Mouse (Mus musculus) liver, adult 2 months (tissue): ENCODE measurements around the gene Atg4a-ps. TPM values are rescaled to one million over a fixed set of nuclear protein-coding genes. Genes with fewer than 3 reads are reported as not detected.

Experiments used
- DNase-seq: peaks from one replicate; pipeline ENCODE4 v3.0.0-alpha.2; 2011; ENCODE audit warnings: low read depth, low spot score; ENCODE audit errors: extremely low read depth
- H3K27ac ChIP-seq: fragments of 200-500 bp; replicated peaks from 2 replicates; pipeline ENCODE4 v1.5.1; 2012; ENCODE audit warnings: low read depth, mild to moderate bottlenecking, control low read depth, inconsistent platforms, low read length; ENCODE audit not compliant: insufficient read depth
- H3K27me3 ChIP-seq: fragments of 200-500 bp; 2 replicates; pipeline ENCODE4 v1.6.1; 2012; ENCODE audit warnings: mild to moderate bottlenecking, moderate library complexity, low read length, inconsistent platforms; ENCODE audit not compliant: control insufficient read depth, insufficient read depth
- H3K36me3 ChIP-seq: fragments of 200-500 bp; 2 replicates; pipeline ENCODE4 v1.6.1; 2012; ENCODE audit warnings: low read length, inconsistent platforms; ENCODE audit not compliant: control insufficient read depth, insufficient read depth
- H3K4me1 ChIP-seq: fragments of 200-500 bp; 2 replicates; pipeline ENCODE4 v1.6.1; 2011; ENCODE audit warnings: low read length; ENCODE audit not compliant: control insufficient read depth, insufficient read depth
- H3K4me3 ChIP-seq: fragments of 200-500 bp; 2 replicates; pipeline ENCODE4 v1.5.1; 2011; ENCODE audit warnings: low read depth, mild to moderate bottlenecking, control low read depth, low read length, moderate library complexity; ENCODE audit not compliant: insufficient read depth
- H3K79me2 ChIP-seq: fragments of 200-500 bp; 2 replicates; pipeline ENCODE4 v1.6.1; 2012; ENCODE audit warnings: inconsistent platforms, mild to moderate bottlenecking, low read length, moderate library complexity; ENCODE audit not compliant: control insufficient read depth, insufficient read depth
- H3K9ac ChIP-seq: fragments of 200-500 bp; 2 replicates; pipeline ENCODE4 v1.6.1; 2012; ENCODE audit warnings: low read depth, mild to moderate bottlenecking, control low read depth, inconsistent platforms, low read length
- CTCF ChIP-seq: fragments of 200-500 bp; IDR thresholded peaks from 2 replicates; pipeline ENCODE4 v1.5.1; 2011; ENCODE audit warnings: low read depth, low read length, control low read depth
- POLR2A ChIP-seq: fragments of 200-500 bp; IDR thresholded peaks from 2 replicates; pipeline ENCODE4 v1.6.1; 2011; ENCODE audit warnings: low read length, control low read depth; ENCODE audit not compliant: insufficient read depth; ENCODE audit errors: extremely low read depth
- WGBS: fragments of 180-500 bp; shearing (Covaris S2); methylation state at CpG from one replicate; pipeline ENCODE4 v1.1.7; 2018; 5-methylcytosine and 5-hydroxymethylcytosine counted together
- polyA plus RNA-seq: library from polyadenylated mRNA; depleted of rRNA; stranded (reverse); fragments of >200 nt; gene quantifications from 2 replicates; pipeline ENCODE4 v1.2.3, GENCODE M21; 2012
- total RNA-seq: library from RNA; depleted of rRNA; stranded (reverse); fragments of >200 nt; gene quantifications from 2 replicates; pipeline ENCODE4 v1.2.3, GENCODE M21; 2014

The Atg4a-ps gene
- total and polyA plus RNA-seq, 2 experiments, result 0.18 TPM; not detected in 1

GRCm38 (mm10) chr3:103626481-103626880 is 19.4 kb downstream of the Atg4a-ps start:
- WGBS, result 93% methylated on average over 4 of the region's 4 CpGs
- H3K27ac ChIP-seq, result no peak overlapping the region
- DNase-seq, result no peak
- no peak overlapping the region for H3K4me3 ChIP-seq
- no peaks in the 10 kb centered on the region for H3K27me3 ChIP-seq
- H3K36me3 ChIP-seq, result no peaks in the 10 kb centered on the region
- no peaks in the 10 kb centered on the region for H3K79me2 ChIP-seq
- TF ChIP-seq CTCF (no peak), POLR2A (no peak)
- no peaks in the 10 kb centered on the region for H3K4me1 ChIP-seq
- H3K9ac ChIP-seq, result no peak overlapping the region

GRCm38 (mm10) chr3:103625169-103625568 is 20.7 kb downstream of the Atg4a-ps start:
- no peaks in the 10 kb centered on the region for H3K79me2 ChIP-seq
- TF ChIP-seq CTCF (no peak), POLR2A (no peak)
- H3K27ac ChIP-seq, result no peak overlapping the region
- 91% methylated on average over 13 of the region's 13 CpGs for WGBS
- DNase-seq, result no peak
- no peak overlapping the region for H3K9ac ChIP-seq
- H3K4me3 ChIP-seq, result no peak overlapping the region
- no peaks in the 10 kb centered on the region for H3K36me3 ChIP-seq
- no peaks in the 10 kb centered on the region for H3K4me1 ChIP-seq
- no peaks in the 10 kb centered on the region for H3K27me3 ChIP-seq

- Histone ChIP-seq H3K9ac (no peak overlapping the region), H3K4me1 (no peaks in the 10 kb centered on the region), H3K4me3 (no peak overlapping the region), H3K27me3 (no peaks in the 10 kb centered on the region), H3K36me3 (no peaks in the 10 kb centered on the region), H3K79me2 (no peaks in the 10 kb centered on the region), H3K27ac (no peak overlapping the region)
- TF ChIP-seq POLR2A, result no peak
- no peak for TF ChIP-seq CTCF
- 66% methylated on average over 5 of the region's 5 CpGs for WGBS
- no peak for DNase-seq
Measured at GRCm38 (mm10) chr3:103624591-103625051, 21.2 kb downstream of the Atg4a-ps start.

GRCm38 (mm10) chr3:103623893-103624470 is 21.9 kb downstream of the Atg4a-ps start:
- H3K27ac ChIP-seq, result no peak overlapping the region
- no peak for DNase-seq
- 85% methylated on average over 10 of the region's 10 CpGs for WGBS
- TF ChIP-seq POLR2A (no peak), CTCF (no peak)
- H3K36me3 ChIP-seq, result no peaks in the 10 kb centered on the region
- no peaks in the 10 kb centered on the region for H3K27me3 ChIP-seq
- H3K4me1 ChIP-seq, result no peaks in the 10 kb centered on the region
- H3K79me2 ChIP-seq, result no peaks in the 10 kb centered on the region
- H3K9ac ChIP-seq, result no peak overlapping the region
- no peak overlapping the region for H3K4me3 ChIP-seq

- no peaks in the 10 kb centered on the region for H3K36me3 ChIP-seq
- H3K4me1 ChIP-seq, result no peaks in the 10 kb centered on the region
- no peak overlapping the region for H3K9ac ChIP-seq
- H3K79me2 ChIP-seq, result no peaks in the 10 kb centered on the region
- no peak for DNase-seq
- H3K27me3 ChIP-seq, result no peaks in the 10 kb centered on the region
- TF ChIP-seq CTCF, result no peak
- no peak for TF ChIP-seq POLR2A
- H3K27ac ChIP-seq, result no peak overlapping the region
- 67% methylated on average over 11 of the region's 11 CpGs for WGBS
- H3K4me3 ChIP-seq, result no peak overlapping the region
Measured at GRCm38 (mm10) chr3:103620101-103620500, 25.8 kb downstream of the Atg4a-ps start.

- DNase-seq, result no peak
- Histone ChIP-seq H3K4me3 (no peak overlapping the region), H3K27ac (no peak overlapping the region), H3K27me3 (no peaks in the 10 kb centered on the region), H3K79me2 (no peaks in the 10 kb centered on the region), H3K4me1 (no peaks in the 10 kb centered on the region), H3K36me3 (no peaks in the 10 kb centered on the region), H3K9ac (no peak overlapping the region)
- 24% methylated on average over 6 of the region's 6 CpGs for WGBS
- TF ChIP-seq POLR2A (no peak), CTCF (no peak)
Measured at GRCm38 (mm10) chr3:103616981-103617380, 28.9 kb downstream of the Atg4a-ps start.
